Mouse (Mus musculus) hindbrain, embryonic 10.5 days (tissue): Measurements from ENCODE around the gene Usp5. TPM values are rescaled to one million over a fixed set of nuclear protein-coding genes. Genes with fewer than 3 reads are reported as not detected.
A peak's percentile ranks its signal among the peaks of the same experiment; 100 is the strongest.
"Not testable (repeated sequence)": the region's sequence is repeated elsewhere in the genome, so short reads cannot be mapped to it uniquely, and the experiment has no call there.

Experiments used
- DNase-seq: peaks from one replicate; pipeline ENCODE4 v3.0.0-alpha.2; 2017; ENCODE audit warnings: low spot score
- H3K27ac ChIP-seq: fragments of 300-500 bp; sonication (generic); 2 replicates; pipeline ENCODE4 v1.5.1; 2016; ENCODE audit warnings: mild to moderate bottlenecking, moderate library complexity
- H3K27me3 ChIP-seq: fragments of 300-500 bp; sonication (generic); 2 replicates; pipeline ENCODE4 v1.6.1; 2016; ENCODE audit warnings: mild to moderate bottlenecking; ENCODE audit not compliant: poor library complexity, insufficient read depth, severe bottlenecking
- H3K36me3 ChIP-seq: fragments of 300-500 bp; sonication (generic); 2 replicates; pipeline ENCODE4 v1.6.1; 2016; ENCODE audit warnings: mild to moderate bottlenecking, moderate library complexity
- H3K4me1 ChIP-seq: fragments of 300-500 bp; sonication (generic); replicated peaks from 2 replicates; pipeline ENCODE4 v1.6.1; 2016; ENCODE audit warnings: mild to moderate bottlenecking
- H3K4me3 ChIP-seq: fragments of 300-500 bp; sonication (generic); 2 replicates; pipeline ENCODE4 v1.5.1; 2016; ENCODE audit warnings: mild to moderate bottlenecking, moderate library complexity
- H3K9me3 ChIP-seq: fragments of 300-500 bp; sonication (generic); 2 replicates; pipeline ENCODE4 v1.6.1; 2016; ENCODE audit warnings: mild to moderate bottlenecking, moderate library complexity
- WGBS: fragments of 180-500 bp; shearing (Covaris S2); methylation state at CpG from one replicate; pipeline ENCODE4 v1.1.7; 2016; 5-methylcytosine and 5-hydroxymethylcytosine counted together
- polyA plus RNA-seq: library from polyadenylated mRNA; unstranded; fragments of >200 nt; fragmentation: Nextera tagmentation; extraction: Ambion mirVana; gene quantifications from 2 replicates; pipeline ENCODE4 v1.2.1, GENCODE M21; 2016

Usp5 gene
- polyA plus RNA-seq, 1 experiment from 2014 or later = 211 TPM

DNA sequence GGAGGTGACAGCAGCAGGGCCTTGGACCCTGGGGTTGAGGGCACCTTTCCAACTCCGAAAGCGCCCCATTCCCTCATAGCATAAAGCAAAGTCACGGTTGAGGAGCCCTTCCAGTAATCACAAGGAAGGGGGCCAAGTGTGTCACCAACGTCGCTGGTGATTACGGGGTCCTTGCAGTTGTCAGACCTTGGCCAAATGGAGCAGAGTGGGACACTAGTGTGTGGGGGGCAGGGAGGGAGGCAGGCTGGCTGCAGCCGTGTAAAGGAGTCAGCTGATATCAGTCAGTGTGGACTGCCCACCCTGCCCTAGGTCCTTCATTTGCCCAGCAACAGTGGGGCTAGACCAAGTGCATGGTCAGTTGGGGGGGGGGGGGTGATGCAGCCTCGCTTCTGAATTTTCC is 14.8 kb downstream of the Usp5 start:
- peaks cover 52% of the 10 kb centered on the region for H3K4me1 ChIP-seq
- WGBS = 47% methylated on average over 8 of the region's 8 CpGs
- peak overlapping the region; percentile 98 for H3K27ac ChIP-seq

DNA sequence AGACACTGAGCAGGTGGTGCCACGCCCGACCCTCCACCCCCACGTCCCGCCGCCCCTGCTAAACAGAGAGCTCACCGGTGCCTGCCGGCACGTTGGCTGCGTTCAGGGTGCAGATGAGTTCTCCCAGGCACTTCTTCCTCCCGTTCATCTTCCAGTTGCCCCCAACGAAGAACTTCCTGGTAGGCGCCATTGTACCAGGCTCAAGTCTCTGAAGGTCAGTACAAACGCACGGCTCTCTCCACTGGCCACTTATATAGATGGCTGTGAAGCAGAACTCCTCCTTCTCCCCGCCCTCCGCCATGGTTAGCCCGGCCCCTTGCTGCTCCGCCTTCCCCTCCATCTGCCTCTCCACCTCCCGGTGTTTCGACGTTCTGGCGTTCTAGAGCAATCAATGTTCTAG is 15.4 kb downstream of the Usp5 start, which contains the start of gene Tpi1:
Gene Tpi1 (minus strand): TSS at position 364 of the 400 bp plus-strand sequence.
- under 1% methylated on average over 22 of the region's 22 CpGs for WGBS
- peaks cover 69% of the 10 kb centered on the region for H3K36me3 ChIP-seq
- no peaks in the 10 kb centered on the region for H3K27me3 ChIP-seq
- peaks cover 57% of the 10 kb centered on the region for H3K4me1 ChIP-seq
- H3K27ac ChIP-seq = peak within 1 kb of the TSS; percentile 98
- H3K9me3 ChIP-seq = no peaks in the 10 kb centered on the region
- H3K4me3 ChIP-seq = peak within 1 kb of the TSS; percentile 92
- DNase-seq = peak; percentile 90

More for the DNA sequence above, 14.8 kb downstream of the Usp5 start:
- Histone ChIP-seq H3K27me3 (no peaks in the 10 kb centered on the region), H3K9me3 (no peaks in the 10 kb centered on the region), H3K36me3 (peaks cover 74% of the 10 kb centered on the region), H3K4me3 (peak overlapping the region; percentile 92)
- DNase-seq = no peak

DNA sequence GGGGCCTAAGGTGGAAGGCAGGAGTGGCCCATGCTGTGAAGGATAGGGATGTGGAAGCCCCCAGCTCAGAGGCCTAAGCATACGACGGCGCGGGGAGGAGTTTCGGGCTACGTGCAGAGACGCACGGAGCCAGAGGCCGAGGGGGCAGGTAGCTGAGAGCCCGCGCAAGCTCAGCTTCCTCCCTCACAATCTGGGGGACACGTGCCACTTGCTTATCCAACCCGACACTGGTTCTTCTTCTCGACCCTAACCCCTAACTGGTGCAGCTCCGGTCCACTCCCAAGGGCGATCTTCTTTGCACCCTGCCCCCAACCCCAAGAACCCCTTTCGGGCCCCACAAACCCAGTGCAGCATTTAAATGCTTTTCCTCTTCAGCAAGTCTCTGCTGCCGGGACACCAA is 15.8 kb downstream of the Usp5 start:
- whole genome bisulfite sequencing = 1% methylated on average over 18 of the region's 18 CpGs
- H3K36me3 ChIP-seq = peaks cover 65% of the 10 kb centered on the region

DNA sequence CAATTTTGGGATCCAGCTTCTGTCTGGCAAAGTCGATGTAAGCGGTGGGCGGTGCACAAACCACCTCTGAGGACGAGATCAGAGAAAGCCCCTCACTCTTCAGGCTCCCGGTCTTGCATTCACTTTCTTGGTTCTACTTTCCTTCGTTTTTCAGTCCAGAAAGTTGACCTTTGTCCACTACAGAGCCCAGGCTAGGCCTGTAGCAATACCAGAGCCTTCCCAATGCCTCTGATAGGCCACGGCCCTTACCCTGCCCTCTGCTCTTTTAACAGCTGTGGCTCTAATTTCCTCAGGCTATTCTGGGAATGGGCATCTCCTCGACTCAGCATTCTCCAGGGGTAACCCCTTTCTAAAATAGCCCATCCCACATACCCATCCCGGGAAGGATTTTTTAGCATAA is 16.4 kb downstream of the Usp5 start:
- Histone ChIP-seq H3K4me3 (peak overlapping the region; percentile 92), H3K4me1 (peaks cover 68% of the 10 kb centered on the region)
- no peak for DNase-seq

More for the DNA sequence above, 15.8 kb downstream of the Usp5 start:
- H3K27me3 ChIP-seq = no peaks in the 10 kb centered on the region
- peaks cover 61% of the 10 kb centered on the region for H3K4me1 ChIP-seq
- DNase-seq = peak; percentile 76
- peak overlapping the region; percentile 92 for H3K4me3 ChIP-seq
- no peaks in the 10 kb centered on the region for H3K9me3 ChIP-seq
- peak overlapping the region; percentile 98 for H3K27ac ChIP-seq

DNA sequence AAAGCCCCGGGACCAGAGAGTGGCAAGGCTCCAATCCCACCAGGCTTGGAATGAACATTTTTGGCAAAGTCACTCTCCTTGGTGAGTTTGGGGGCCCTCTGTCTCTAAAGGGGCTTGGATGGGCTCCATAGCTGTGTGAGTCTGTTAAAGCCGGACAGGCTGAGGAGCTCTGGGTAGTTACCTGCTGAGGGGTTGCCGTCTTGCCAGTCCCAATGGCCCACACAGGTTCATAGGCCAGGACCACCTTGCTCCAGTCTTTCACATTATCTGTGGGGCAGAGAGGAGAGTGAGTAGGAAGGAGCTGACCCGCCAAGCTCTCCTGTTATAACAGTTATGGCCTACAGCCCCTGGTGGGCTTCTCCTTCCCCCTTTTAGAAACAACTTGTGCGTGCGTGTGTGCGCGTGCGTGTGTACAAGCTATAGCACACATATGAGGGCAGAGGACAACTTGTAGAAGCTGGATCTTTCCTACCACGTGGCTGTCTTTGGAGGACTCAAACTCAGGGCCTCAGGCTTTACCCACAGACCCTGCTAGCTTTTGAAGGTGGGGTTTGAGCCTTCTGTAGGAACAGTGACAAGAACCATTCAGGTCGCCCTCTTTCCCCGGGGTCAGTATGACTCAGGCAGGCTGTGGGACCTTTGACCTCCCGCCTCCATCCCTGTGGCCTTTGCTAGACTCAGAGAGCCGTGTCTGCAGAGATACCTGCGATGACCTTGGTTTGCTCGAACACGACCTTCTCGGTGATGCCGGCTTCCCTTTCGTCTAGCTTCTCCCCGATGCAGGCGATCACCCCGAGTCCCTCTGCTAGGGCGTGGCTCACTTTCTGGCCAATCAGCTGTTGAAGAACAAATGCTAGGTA is 17.4 kb downstream of the Usp5 start:
- no peaks in the 10 kb centered on the region for H3K9me3 ChIP-seq
- no peak for DNase-seq
- WGBS = 82% methylated on average over 24 of the region's 24 CpGs
- H3K27ac ChIP-seq = peak overlapping the region; percentile 98
- H3K4me1 ChIP-seq = peaks cover 69% of the 10 kb centered on the region
- H3K36me3 ChIP-seq = peaks cover 49% of the 10 kb centered on the region
- no peaks in the 10 kb centered on the region for H3K27me3 ChIP-seq
- H3K4me3 ChIP-seq = peak overlapping the region; percentile 92

More for the DNA sequence above, 16.4 kb downstream of the Usp5 start:
- Histone ChIP-seq H3K36me3 (peaks cover 58% of the 10 kb centered on the region), H3K27me3 (no peaks in the 10 kb centered on the region), H3K27ac (peak overlapping the region; percentile 98), H3K9me3 (no peaks in the 10 kb centered on the region)
- WGBS = 25% methylated on average over 9 of the region's 9 CpGs

DNA sequence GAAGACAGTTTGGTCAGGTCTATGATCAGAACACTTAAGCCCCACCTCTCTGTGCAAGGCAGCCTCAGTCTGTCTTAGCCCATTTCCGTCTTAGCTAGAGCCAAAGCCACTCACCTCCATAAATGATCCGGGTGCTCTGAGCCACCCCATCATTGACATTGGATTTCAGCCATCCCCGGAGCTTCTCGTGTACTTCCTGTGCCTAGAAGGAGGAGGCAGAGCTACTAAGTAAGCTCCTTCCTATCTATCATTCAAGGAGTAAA is 17.9 kb downstream of the Usp5 start:
- Histone ChIP-seq H3K4me1 (peaks cover 74% of the 10 kb centered on the region), H3K9me3 (no peaks in the 10 kb centered on the region), H3K27ac (no peak overlapping the region), H3K4me3 (no peak overlapping the region), H3K36me3 (peaks cover 43% of the 10 kb centered on the region), H3K27me3 (no peaks in the 10 kb centered on the region)
- WGBS = 92% methylated on average over 4 of the region's 4 CpGs
- DNase-seq = no peak

DNA sequence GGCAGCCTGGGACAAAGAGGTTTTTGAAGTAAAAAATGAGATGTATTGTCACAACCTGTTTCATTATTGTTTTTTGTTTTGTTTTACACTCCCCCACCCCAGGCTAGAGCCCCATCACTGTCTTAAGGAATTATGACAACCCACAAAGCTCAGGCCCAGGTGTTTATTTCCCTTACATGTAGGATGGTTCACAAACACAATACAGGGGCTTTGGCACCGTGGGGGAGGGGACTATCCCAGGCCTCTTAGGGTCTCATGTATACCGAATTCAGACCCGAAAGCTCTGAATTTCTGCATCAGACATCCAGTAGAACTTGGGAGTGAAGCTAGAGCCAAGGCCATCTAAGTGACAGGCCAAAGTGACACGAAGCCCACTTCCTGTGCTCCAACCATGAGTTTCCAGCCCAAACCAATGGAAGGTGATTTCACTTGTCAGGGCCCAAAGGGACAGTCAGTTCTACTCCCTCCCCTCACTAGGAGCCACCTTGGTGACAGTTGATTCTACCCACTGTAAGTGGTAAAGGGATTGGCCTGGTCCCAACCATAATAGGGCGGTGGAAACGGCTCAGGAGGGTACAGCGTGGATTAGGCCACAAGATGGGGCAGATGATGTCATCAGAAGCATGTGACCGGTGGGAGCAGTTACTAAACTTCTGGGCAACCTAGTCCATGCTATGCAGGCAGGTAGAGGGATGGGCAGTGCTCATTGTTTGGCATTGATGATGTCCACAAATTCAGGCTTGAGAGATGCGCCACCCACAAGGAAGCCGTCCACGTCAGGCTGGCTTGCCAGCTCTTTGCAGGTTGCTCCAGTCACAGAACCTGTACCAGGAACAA is 18.5 kb downstream of the Usp5 start:
- peaks cover 79% of the 10 kb centered on the region for H3K4me1 ChIP-seq
- H3K36me3 ChIP-seq = peaks cover 38% of the 10 kb centered on the region
- not testable (repeated sequence) for DNase-seq, H3K4me3 ChIP-seq, H3K27me3 ChIP-seq, H3K9me3 ChIP-seq, H3K27ac ChIP-seq
- 90% methylated on average over 11 of the region's 11 CpGs for WGBS

DNA sequence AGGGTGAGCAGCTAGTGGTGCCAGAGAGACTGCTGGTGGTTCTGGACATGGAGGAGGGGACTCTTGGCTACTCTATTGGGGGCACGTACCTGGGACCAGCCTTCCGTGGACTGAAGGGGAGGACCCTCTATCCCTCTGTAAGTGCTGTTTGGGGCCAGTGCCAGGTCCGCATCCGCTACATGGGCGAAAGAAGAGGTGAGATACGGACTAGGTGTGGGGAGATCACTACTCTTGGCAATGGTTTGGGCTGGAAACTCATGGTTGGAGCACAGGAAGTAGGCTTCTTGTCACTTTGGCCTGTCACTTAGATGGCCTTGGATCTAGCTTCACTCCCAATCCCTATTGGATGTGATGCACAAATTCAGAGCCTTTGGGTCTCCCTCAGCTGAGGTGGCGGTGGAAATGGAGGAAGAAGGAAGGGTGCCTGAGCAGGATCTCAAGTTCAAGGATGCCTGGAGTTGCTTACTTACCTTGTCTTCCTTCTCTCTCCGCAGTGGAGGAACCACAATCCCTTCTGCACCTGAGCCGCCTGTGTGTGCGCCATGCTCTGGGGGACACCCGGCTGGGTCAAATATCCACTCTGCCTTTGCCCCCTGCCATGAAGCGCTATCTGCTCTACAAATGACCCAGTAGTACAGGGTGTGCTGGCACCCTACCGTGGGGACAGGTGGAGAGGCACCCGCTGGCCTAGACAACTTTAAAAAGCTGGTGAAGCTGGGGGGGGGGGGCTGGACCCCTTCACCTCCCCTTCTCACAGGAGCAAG is 19.3 kb downstream of the Usp5 start:
- Histone ChIP-seq H3K27ac (peak overlapping the region; percentile 90), H3K9me3 (no peaks in the 10 kb centered on the region), H3K27me3 (no peaks in the 10 kb centered on the region), H3K4me1 (peaks cover 80% of the 10 kb centered on the region), H3K36me3 (peaks cover 29% of the 10 kb centered on the region), H3K4me3 (peak overlapping the region; percentile 69)
- WGBS = 41% methylated on average over 14 of the region's 14 CpGs
- no peak for DNase-seq

DNA sequence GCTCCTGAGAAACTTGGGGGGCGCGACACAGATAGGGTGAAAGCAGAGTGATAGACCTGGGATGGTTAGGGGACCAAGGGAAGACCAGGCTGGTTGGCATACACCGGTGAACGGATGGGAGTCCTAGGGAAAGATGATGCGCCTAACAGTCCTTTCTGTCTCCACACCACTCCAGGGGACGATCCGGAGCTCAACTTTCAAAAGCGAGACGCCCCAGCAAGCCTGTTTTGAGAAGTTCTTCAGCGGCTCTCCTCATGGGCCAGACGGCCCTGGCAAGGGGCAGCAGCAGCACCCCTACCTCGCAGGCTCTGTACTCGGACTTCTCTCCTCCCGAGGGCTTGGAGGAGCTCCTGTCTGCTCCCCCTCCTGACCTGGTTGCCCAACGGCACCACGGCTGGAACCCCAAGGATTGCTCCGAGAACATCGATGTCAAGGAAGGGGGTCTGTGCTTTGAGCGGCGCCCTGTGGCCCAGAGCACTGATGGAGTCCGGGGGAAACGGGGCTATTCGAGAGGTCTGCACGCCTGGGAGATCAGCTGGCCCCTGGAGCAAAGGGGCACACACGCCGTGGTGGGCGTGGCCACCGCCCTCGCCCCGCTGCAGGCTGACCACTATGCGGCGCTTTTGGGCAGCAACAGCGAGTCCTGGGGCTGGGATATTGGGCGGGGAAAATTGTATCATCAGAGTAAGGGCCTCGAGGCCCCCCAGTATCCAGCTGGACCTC is 20.1 kb downstream of the Usp5 start:
- Histone ChIP-seq H3K36me3 (peaks cover 29% of the 10 kb centered on the region), H3K4me1 (peaks cover 73% of the 10 kb centered on the region)

DNA sequence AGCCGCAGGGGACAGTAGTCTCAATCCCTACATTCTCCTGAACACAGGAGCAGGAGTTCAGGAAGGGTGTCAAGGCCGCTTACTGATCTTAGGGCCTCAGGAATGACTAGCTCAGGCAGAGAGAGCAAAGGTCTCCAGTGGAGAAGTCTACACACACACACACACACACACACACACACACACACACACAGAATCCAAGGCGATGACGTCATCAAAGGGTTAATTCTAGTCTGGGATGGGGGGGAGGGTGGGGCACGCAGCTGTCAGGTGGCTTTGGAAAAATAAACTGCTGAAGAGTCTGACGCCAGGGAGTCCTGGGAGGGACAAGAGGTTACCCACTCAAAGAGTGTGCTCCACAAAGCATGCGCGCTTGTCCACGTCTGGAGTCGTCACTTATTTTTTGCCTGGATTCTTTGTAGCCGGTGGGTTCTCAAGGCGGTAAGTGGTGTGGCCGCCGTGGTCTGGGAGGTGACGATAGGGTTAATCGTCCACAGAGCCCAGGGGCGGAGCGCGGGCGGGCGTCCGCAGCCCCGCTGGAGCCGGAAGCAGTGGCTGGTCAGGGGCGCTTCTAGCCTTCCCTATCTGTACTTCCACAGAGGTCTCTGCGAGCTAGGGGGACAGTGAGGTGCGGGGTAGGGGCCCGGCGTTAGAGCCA is 20.8 kb downstream of the Usp5 start, which contains the start of gene Spsb2:
Gene Spsb2 (plus strand): TSS at position 304 of the 655 bp plus-strand sequence.
- WGBS = 5% methylated on average over 29 of the region's 29 CpGs
- Histone ChIP-seq H3K4me3 (peak within 1 kb of the TSS; percentile 69), H3K27ac (peak within 1 kb of the TSS; percentile 90), H3K36me3 (peaks cover 29% of the 10 kb centered on the region), H3K9me3 (no peaks in the 10 kb centered on the region), H3K27me3 (no peaks in the 10 kb centered on the region), H3K4me1 (peaks cover 69% of the 10 kb centered on the region)
- peak; percentile 81 for DNase-seq

More for the DNA sequence above, 20.1 kb downstream of the Usp5 start:
- WGBS = under 1% methylated on average over 35 of the region's 35 CpGs
- Histone ChIP-seq H3K4me3 (peak overlapping the region; percentile 69), H3K27ac (peak overlapping the region; percentile 90), H3K9me3 (no peaks in the 10 kb centered on the region), H3K27me3 (no peaks in the 10 kb centered on the region)
- peak; percentile 87 for DNase-seq

DNA sequence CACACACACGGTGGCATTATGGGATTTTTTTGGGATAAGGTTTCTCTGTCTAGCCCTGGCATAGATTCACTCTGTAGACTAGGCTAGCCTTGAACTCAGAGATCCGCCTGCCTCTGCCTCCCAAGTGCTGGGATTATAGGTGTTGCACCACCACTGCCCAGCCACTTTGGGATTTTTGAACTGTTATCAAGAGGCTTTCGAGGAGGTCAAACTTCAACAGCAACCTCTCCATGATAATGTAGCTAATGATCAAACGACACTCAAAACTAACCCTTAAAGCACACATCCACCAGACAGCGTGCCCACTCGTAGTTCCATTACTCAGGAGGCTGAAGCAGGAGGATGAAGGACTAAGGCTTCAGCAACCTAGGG is 21.3 kb downstream of the Usp5 start:
- H3K36me3 ChIP-seq = peaks cover 29% of the 10 kb centered on the region
- H3K27ac ChIP-seq = peak overlapping the region; percentile 90
- peak overlapping the region; percentile 69 for H3K4me3 ChIP-seq
- 88% methylated on average over 6 of the region's 6 CpGs for WGBS
- DNase-seq = no peak
- peaks cover 65% of the 10 kb centered on the region for H3K4me1 ChIP-seq
- H3K27me3 ChIP-seq = no peaks in the 10 kb centered on the region
- H3K9me3 ChIP-seq = no peaks in the 10 kb centered on the region
